Mouse (Mus musculus) intestine, postnatal 0 days (tissue): ENCODE results near the gene Slc50a1. TPM values are rescaled to one million over a fixed set of nuclear protein-coding genes. Genes with fewer than 3 reads are reported as not detected.

Experiments
- ATAC-seq: fragments of 200-750 bp; cut with Nextera tagmentation; 2 replicates; pipeline ENCODE4 v1.8.0; 2017; ENCODE audit warnings: mild to moderate bottlenecking, moderate TSS enrichment, moderate library complexity
- H3K27ac ChIP-seq: fragments of 300-500 bp; sonication (generic); 2 replicates; pipeline ENCODE4 v1.5.1; 2014; ENCODE audit warnings: mild to moderate bottlenecking, low read depth, low read length, moderate library complexity
- H3K27me3 ChIP-seq: fragments of 300-500 bp; sonication (generic); replicated peaks from 2 replicates; pipeline ENCODE4 v1.6.1; 2014; ENCODE audit warnings: low read length, mixed read lengths; ENCODE audit not compliant: control insufficient read depth, insufficient read depth
- H3K36me3 ChIP-seq: fragments of 300-500 bp; sonication (generic); 2 replicates; pipeline ENCODE4 v1.6.1; 2014; ENCODE audit warnings: mild to moderate bottlenecking, moderate library complexity; ENCODE audit not compliant: control insufficient read depth, insufficient read depth
- H3K4me1 ChIP-seq: fragments of 300-500 bp; sonication (generic); replicated peaks from 2 replicates; pipeline ENCODE4 v1.6.1; 2014; ENCODE audit warnings: antibody characterized with exemption, low read length, mixed read lengths; ENCODE audit not compliant: control insufficient read depth, insufficient read depth
- H3K4me2 ChIP-seq: fragments of 300-500 bp; sonication (generic); replicated peaks from 2 replicates; pipeline ENCODE4 v1.6.1; 2014; ENCODE audit warnings: low read depth, mild to moderate bottlenecking, moderate library complexity
- H3K4me3 ChIP-seq: fragments of 300-500 bp; sonication (generic); 2 replicates; pipeline ENCODE4 v1.5.1; 2014; ENCODE audit warnings: low read depth, low read length
- H3K9ac ChIP-seq: fragments of 300-500 bp; sonication (generic); 2 replicates; pipeline ENCODE4 v1.6.1; 2014; ENCODE audit warnings: mild to moderate bottlenecking, low read depth, low read length
- H3K9me3 ChIP-seq: fragments of 300-500 bp; sonication (generic); 2 replicates; pipeline ENCODE4 v1.6.1; 2016; ENCODE audit warnings: mixed run types; ENCODE audit not compliant: control insufficient read depth
- CTCF ChIP-seq: sonication (generic); IDR thresholded peaks from 2 replicates; pipeline ENCODE4 v1.5.1; 2016; ENCODE audit warnings: low read depth, mild to moderate bottlenecking, control low read depth, antibody characterized with exemption, moderate library complexity
- WGBS: fragments of 180-500 bp; shearing (Covaris S2); extraction: QIAGEN DNeasy Blood & Tissue Kit; methylation state at CpG from one replicate; pipeline ENCODE4 v1.1.7; 2014; 5-methylcytosine and 5-hydroxymethylcytosine counted together
- polyA plus RNA-seq: library from polyadenylated mRNA; unstranded; fragments of >200 nt; fragmentation: Nextera tagmentation; extraction: Ambion mirVana; gene quantifications from 2 replicates; pipeline ENCODE4 v1.2.1, GENCODE M21; 2015

Slc50a1 gene
- polyA plus RNA-seq, 1 experiment from 2014 or later: 57.4 TPM

DNA sequence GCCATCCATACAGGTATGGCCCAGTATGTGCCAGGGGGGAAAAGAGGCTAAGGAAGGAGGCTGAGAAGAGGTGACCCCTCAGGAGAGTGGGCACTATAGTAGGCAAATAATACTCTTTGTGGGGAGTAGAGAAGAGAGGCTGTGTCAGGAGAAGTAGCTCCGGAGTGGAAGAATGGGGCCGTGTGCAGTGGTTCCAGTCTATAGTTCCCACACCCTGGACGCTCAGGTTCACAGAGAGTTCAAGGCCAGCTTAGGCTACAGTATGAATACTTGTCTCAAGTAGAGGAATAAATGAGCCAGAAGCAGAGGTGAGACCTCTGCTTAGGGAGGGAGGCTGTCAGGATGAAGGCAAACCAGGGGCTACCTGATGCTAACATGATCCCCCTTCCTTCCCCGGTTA, 41.1 kb downstream of the Slc50a1 start:
- Histone ChIP-seq H3K9ac (no peak overlapping the region), H3K4me3 (no peak overlapping the region), H3K36me3 (no peaks in the 10 kb centered on the region), H3K9me3 (no peaks in the 10 kb centered on the region), H3K27ac (no peak overlapping the region), H3K4me1 (peaks cover 6% of the 10 kb centered on the region; the same call in 1 of the 2 replicates), H3K27me3 (no peaks in the 10 kb centered on the region), H3K4me2 (peak overlapping the region; percentile 65; the same call in 1 of the 2 replicates)
- TF ChIP-seq CTCF: no peak
- WGBS: 55% methylated on average over 4 of the region's 4 CpGs
- ATAC-seq: no peak

- no peaks in the 10 kb centered on the region for H3K9me3 ChIP-seq
- no peaks in the 10 kb centered on the region for H3K36me3 ChIP-seq
- no peaks in the 10 kb centered on the region for H3K27me3 ChIP-seq
- 25% methylated on average over 10 of the region's 10 CpGs for WGBS
- ATAC-seq: no peak
- TF ChIP-seq CTCF: no peak
- H3K9ac ChIP-seq: no peak within 1 kb of the TSS
- peak within 1 kb of the TSS; percentile 65 for H3K4me2 ChIP-seq
- peak within 1 kb of the TSS; percentile 40 for H3K4me3 ChIP-seq
- peak within 1 kb of the TSS; percentile 17; the same call in 1 of the 2 replicates for H3K27ac ChIP-seq
- peaks cover 4% of the 10 kb centered on the region; the same call in 1 of the 2 replicates for H3K4me1 ChIP-seq
These were observed 41.5 kb downstream of the Slc50a1 start, which contains the start of gene Muc1 for GRCm38 (mm10) chr3:89228836-89229235. TSS of gene Muc1 (plus strand) at chr3:89229057.

GRCm38 (mm10) chr3:89228180-89228549, 42.2 kb downstream of the Slc50a1 start:
- WGBS: under 1% methylated on average over 20 of the region's 20 CpGs

DNA sequence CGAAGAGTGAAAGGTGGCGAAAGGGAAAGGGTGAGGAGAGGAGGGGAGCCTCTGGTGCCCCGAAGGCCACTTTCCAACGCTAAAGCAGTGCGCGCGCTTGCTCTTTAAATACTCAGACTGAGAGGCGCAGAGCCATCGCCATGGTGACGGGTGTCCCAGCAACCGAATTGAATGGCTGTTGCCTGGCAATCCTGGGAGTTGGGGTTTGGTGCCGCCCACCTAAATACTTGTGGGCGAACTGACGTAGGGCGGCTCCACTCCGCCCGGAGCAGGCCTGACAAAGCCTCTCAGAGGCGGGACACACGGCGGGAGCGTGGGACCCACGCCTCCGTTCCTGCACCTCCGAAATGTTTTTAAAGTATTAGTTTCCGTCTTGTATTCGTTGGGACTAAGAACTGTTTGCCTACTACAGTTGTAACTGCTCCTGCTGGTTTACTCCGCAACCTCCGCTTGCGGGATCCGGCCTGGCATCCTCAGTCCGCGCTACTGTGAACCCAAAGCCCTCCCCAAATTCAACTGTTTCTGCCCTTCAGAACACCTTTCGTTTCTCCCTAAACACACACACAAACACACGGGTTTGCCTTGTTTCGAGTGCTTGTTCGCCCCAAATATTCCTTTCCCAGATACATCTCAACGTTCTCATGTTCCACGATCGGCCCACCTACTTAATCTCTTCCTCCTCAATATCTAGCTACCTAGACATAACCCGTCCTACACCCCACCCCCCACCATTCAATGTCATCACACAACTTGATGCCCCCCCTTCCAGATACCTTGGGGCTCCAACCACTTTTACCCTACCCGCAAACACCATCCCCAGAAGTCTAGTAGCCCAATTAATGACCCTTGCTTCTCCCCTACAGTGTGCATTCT, 42.8 kb downstream of the Slc50a1 start:
- peaks cover 4% of the 10 kb centered on the region; the same call in 1 of the 2 replicates for H3K4me1 ChIP-seq
- peak overlapping the region; percentile 40 for H3K4me3 ChIP-seq
- H3K27ac ChIP-seq: peak overlapping the region; percentile 17; the same call in 1 of the 2 replicates
- TF ChIP-seq CTCF: no peak
- peak; percentile 39 for ATAC-seq
- H3K36me3 ChIP-seq: no peaks in the 10 kb centered on the region; the same call in 1 of the 2 replicates
- H3K9me3 ChIP-seq: no peaks in the 10 kb centered on the region
- peak overlapping the region; percentile 11; the same call in 1 of the 2 replicates for H3K9ac ChIP-seq
- 7% methylated on average over 41 of the region's 41 CpGs for WGBS
- peak overlapping the region; percentile 65 for H3K4me2 ChIP-seq
- no peaks in the 10 kb centered on the region for H3K27me3 ChIP-seq

More at GRCm38 (mm10) chr3:89228180-89228549, 42.2 kb downstream of the Slc50a1 start:
- H3K9ac ChIP-seq: no peak overlapping the region
- peak overlapping the region; percentile 17; the same call in 1 of the 2 replicates for H3K27ac ChIP-seq
- no peaks in the 10 kb centered on the region for H3K27me3 ChIP-seq
- peak overlapping the region; percentile 65 for H3K4me2 ChIP-seq
- ATAC-seq: peak; percentile 73
- H3K9me3 ChIP-seq: no peaks in the 10 kb centered on the region
- peak overlapping the region; percentile 40 for H3K4me3 ChIP-seq
- H3K36me3 ChIP-seq: no peaks in the 10 kb centered on the region
- TF ChIP-seq CTCF: peak; percentile 97
- H3K4me1 ChIP-seq: peaks cover 4% of the 10 kb centered on the region; the same call in 1 of the 2 replicates

DNA sequence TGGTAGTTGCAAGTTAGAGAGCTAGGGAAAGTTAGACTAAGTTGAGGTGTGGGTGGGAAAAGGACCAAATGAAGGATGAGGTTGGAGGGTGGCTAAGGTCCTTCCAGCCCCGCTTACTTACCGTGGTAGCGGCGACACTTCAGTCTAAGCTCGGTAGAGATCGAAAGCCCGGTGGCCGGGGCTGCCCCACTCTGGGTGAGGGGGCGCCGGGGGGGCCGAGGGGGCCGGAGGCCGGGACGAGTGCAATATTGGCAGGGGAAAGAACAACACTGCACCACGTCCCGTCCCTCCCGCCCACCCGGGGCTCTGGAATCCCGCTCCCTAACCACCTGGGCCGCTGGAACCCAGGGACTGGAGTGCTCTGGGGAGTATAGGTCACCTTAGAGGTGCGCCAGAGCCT, 43.5 kb downstream of the Slc50a1 start, which contains the start of gene Mtx1:
TSS of gene Mtx1 (minus strand) at position 189 of the 400 bp plus-strand sequence.
- Histone ChIP-seq H3K36me3 (no peaks in the 10 kb centered on the region; the same call in 1 of the 2 replicates), H3K4me1 (peaks cover 4% of the 10 kb centered on the region; the same call in 1 of the 2 replicates), H3K4me3 (peak within 1 kb of the TSS; percentile 40), H3K9me3 (no peaks in the 10 kb centered on the region), H3K4me2 (peak within 1 kb of the TSS; percentile 65), H3K27me3 (no peaks in the 10 kb centered on the region), H3K27ac (peak within 1 kb of the TSS; percentile 17; the same call in 1 of the 2 replicates), H3K9ac (peak within 1 kb of the TSS; percentile 11; the same call in 1 of the 2 replicates)
- peak; percentile 1; the same call in 1 of the 2 replicates for ATAC-seq
- WGBS: 13% methylated on average over 21 of the region's 21 CpGs
- TF ChIP-seq CTCF: no peak

- H3K9ac ChIP-seq: no peak overlapping the region
- peak overlapping the region; percentile 65; the same call in 1 of the 2 replicates for H3K4me2 ChIP-seq
- H3K9me3 ChIP-seq: no peaks in the 10 kb centered on the region
- H3K36me3 ChIP-seq: no peaks in the 10 kb centered on the region; the same call in 1 of the 2 replicates
- H3K4me3 ChIP-seq: no peak overlapping the region
- ATAC-seq: no peak
- H3K27me3 ChIP-seq: no peaks in the 10 kb centered on the region
- no peak for TF ChIP-seq CTCF
- peaks cover 4% of the 10 kb centered on the region; the same call in 1 of the 2 replicates for H3K4me1 ChIP-seq
- no peak overlapping the region for H3K27ac ChIP-seq
- 55% methylated on average over 11 of the region's 11 CpGs for whole genome bisulfite sequencing
These were observed 44.0 kb downstream of the Slc50a1 start for GRCm38 (mm10) chr3:89226361-89226760.
